Mouse (Mus musculus) ZHBTc4 (cell line): Measurements from ENCODE around the gene Frzb.

ENCODE experiments used
- DNase-seq: peaks from one replicate; pipeline ENCODE4 v3.0.0-alpha.2; 2011; ENCODE audit warnings: low read depth, low spot score

Gene Frzb

DNA sequence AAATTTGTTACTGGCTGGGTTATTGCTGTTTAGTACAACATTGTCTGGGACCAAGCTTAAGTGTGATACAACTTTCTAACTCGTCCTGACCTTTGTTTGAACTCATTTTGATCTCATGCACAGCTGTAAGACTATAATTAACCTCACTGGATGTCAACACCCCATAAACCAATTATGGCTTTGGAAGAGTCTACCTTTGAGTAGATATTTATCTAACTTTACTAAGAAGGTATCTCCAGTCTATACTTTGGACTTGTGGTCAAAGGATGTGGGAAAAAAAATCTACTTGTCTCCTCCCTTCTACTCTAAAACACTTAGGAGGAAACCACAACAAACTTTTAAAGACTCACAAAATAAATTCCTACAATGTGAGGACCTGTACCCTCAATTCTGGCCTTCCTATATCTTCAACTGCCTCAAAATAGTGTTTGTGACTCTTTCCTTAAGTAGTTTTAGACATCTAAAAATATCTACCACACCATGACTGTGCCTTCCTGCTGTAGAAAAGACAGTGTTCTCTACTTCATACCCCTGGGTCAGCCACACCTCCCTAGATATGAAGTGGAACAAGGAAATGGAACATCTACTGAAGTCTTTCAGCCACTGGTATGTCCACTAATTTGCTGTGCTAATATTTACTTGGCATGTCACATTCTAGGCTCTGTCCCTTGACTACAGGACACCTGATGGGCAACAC is 16.9 kb downstream of the Frzb start:
- no peak for DNase-seq

- DNase-seq = no peak
These were observed 24.3 kb downstream of the Frzb start for GRCm38 (mm10) chr2:80423116-80423515.

GRCm38 (mm10) chr2:80421990-80422389 is 25.4 kb downstream of the Frzb start:
- no peak for DNase-seq

DNA sequence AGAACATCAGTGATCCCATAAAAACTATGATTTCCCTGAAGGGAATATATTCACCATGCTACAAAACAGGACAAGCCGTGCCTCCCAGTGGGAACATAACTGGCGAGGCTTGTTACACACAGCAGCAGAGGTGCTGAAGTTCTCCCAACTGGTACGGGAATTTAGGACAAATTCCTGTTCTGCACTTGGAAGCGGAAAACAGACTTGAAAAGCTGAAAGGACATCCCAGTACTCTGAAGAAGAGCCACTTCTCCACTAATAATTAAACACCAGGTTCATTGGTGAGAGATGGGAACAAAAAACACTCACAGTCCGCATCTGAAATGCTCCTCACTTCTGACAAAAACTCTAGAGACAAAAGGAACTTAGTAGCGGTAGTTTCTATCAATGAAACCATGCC is 31.1 kb downstream of the Frzb start:
- no peak for DNase-seq

GRCm38 (mm10) chr2:80414387-80414786 is 33.0 kb downstream of the Frzb start:
- DNase-seq = no peak

- DNase-seq = peak; percentile 58
These were observed 34.3 kb downstream of the Frzb start for GRCm38 (mm10) chr2:80413124-80413523.

DNA sequence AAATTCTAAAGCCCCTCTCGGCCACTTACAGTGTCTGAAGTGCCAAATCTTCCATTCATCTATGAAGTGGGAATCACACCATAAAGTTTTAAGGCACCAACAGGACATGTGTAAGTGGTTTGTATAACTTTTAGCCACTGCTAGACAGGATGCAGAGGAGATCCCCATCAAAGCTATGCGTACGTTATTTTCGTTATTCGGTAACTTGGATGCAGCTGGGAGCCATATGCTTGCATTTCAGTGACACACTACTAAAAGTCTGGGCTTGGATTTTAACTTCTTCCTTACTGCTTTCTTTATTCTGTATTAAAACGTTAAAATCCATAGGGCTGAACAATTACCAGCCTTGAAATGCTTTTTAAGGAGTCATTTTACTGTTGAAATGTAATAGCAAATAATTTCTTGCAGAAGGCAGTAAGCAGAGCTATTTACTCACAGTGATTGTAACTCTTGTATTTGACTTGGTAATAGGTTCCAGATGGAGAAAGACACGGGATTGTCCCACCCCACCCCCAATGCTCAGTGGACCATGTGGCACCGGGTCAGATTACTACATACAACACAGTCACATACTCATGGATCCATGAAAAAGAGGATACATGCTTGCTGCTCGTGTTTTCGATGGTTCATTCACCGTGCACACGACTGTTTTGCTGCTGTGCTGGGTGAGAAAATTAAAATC is 37.4 kb downstream of the Frzb start:
- no peak for DNase-seq

- DNase-seq = peak; percentile 20
These were observed 42.7 kb downstream of the Frzb start for GRCm38 (mm10) chr2:80404770-80405169.

GRCm38 (mm10) chr2:80398595-80399099 is 48.8 kb downstream of the Frzb start:
- DNase-seq = no peak

DNA sequence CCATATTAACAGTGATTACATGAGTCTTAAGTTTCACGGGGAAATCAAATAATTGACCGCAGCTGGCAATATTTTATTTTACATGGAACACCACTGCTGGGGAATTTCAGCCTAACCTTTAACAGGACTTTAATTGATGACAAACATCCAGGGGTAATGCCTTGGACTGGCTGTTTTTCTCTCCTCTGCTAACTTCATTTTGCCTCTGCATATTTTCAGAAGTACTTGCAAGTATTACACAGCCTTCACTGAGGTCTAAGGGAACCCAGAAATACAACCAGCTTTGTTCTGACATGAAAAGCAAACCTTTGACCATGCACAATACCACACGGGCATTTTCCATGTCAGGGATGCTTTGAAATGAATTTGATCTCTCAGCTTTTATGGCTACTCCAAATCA is 50.6 kb downstream of the Frzb start:
- DNase-seq = no peak

GRCm38 (mm10) chr2:80396057-80396456 is 51.4 kb downstream of the Frzb start:
- DNase-seq = no peak

GRCm38 (mm10) chr2:80388341-80388740 is 59.1 kb downstream of the Frzb start:
- DNase-seq = no peak

DNA sequence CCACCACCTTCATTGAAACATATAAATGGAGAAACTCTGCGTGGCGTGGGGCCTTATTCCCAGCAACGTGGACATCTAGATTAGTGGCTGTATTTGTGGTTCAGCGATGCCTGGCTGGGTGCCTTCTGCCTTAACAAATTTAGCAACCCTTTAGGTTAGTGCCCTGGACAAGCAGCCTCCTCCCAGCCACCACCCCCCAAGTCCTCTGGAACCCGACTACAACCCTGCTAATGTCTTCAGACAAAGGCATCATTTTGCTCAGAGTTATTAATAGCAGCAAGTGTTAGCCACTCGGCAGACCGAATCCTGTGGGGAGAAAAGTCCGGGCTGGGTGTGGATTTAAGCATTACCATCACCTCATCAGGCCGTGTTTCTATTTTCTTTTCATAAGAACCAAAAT is 59.8 kb downstream of the Frzb start:
- DNase-seq = no peak

DNA sequence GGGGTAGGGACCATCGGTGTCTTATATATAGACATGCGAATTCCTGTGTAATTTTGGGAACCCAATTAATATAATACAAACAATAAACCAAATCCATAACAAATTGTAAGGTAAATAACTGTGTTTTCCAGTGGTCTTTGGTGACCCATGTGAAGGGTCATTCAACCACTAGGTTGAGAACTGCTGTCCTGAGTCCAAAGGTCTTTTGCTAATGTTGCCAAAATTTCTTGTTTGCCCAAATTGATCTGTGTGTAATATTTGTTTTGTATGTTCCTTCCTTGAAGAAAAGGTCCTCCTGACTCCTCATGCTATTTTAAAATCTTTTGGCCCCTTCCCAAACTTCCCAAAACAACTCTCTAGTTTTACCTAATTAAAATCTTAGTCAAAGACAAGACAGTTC is 61.2 kb downstream of the Frzb start:
- no peak for DNase-seq

- no peak for DNase-seq
These were observed 63.0 kb downstream of the Frzb start for GRCm38 (mm10) chr2:80384447-80384846.

DNA sequence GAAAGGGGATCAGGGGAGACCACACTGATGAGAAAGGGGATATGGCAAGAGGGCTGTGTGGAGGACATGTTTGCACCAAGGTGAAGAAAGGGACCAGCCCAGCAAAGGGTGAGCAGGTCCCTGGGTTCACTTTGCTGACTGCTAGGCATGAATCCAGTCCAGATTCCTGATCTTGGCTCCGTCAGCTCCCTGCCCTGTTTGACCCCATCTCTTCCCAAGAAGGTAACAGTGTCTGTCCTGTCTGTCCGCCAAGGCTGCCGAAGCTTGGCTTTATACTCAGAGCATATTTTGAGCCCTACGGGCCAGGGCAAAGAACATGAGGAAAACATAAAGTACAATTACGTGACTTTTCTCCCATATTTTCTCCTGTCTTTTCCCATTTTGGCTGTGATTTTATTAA is 67.6 kb downstream of the Frzb start:
- no peak for DNase-seq

GRCm38 (mm10) chr2:80374892-80375291 is 72.5 kb downstream of the Frzb start:
- no peak for DNase-seq

GRCm38 (mm10) chr2:80371458-80371857 is 76.0 kb downstream of the Frzb start:
- no peak for DNase-seq
